Mouse (Mus musculus): ENCODE data around the gene Slc11a2. TPM values are rescaled to one million over a fixed set of nuclear protein-coding genes. Genes with fewer than 3 reads are reported as not detected.

The Slc11a2 gene
- 100 to 1,000 TPM; 115 to 395 (median 255) TPM for total RNA-seq (2018; cell fraction: chromatin; rRNA removed)
- 100 to 1,000 TPM in 8 of 26 experiments, 10 to 100 TPM in 18; 48.5 to 121 (median 89.8) TPM for total RNA-seq (2018; cell fraction: cytosol; rRNA removed)
- total RNA-seq (2018; cell fraction: nucleus; rRNA removed): 100 to 1,000 TPM in 25 of 26 experiments, 10 to 100 TPM in 1; 95.1 to 370 (median 188) TPM
- 39.5 to 63.4 TPM (median 40.8 TPM) in 3 replicates for polyA plus RNA-seq (2018)

DNA sequence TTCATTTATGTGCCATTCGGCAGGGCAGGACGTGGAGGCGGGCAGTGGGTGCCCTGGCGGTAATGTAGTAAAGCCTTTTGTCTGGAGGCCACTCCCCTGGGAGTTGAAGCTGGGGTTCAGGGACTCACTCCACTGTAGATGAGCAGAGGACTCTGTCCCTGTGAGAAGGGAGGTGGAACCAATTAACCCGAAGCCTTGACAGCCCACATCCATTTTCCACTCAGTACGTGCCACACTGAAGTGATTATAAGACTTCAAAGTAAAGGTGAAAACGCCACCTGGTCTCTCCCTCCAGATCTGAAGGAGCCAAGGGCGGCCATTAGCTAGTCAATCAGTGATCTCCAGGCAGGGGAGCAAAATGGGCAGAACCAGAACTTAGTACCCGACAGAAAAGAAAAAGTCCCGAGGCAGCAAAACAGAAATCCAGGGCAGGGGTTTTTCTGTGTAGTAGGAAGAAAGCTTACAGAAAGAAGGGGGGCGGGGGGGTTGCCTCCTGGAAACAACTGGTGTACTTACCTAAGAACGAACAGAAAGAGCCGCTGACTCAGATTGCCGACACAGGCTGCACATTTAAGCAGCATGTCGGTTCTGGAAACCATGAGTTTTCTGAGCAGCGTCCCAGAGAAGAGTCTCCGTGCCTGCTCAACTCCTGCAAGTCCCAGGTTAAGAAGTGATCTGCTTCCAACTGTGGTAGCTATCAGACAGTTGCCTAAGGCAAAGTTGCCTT, at the start of gene Slc11a2:
TSS of gene Slc11a2 (minus strand) at position 677 of the 727 bp plus-strand sequence.
- no peak within 1 kb of the TSS for H3K27ac ChIP-seq
- peak within 1 kb of the TSS; percentile 40 for H3K4me3 ChIP-seq (ENCODE audit: inconsistent target)
- no peaks in the 10 kb centered on the region for H3K36me3 ChIP-seq (ENCODE audit: inconsistent target)
- peaks cover 21% of the 10 kb centered on the region for H3K79me2 ChIP-seq (ENCODE audit: inconsistent target)
- WGBS (ENCODE audit: missing documents): 30% methylated on average over 16 of the region's 17 CpGs

DNA sequence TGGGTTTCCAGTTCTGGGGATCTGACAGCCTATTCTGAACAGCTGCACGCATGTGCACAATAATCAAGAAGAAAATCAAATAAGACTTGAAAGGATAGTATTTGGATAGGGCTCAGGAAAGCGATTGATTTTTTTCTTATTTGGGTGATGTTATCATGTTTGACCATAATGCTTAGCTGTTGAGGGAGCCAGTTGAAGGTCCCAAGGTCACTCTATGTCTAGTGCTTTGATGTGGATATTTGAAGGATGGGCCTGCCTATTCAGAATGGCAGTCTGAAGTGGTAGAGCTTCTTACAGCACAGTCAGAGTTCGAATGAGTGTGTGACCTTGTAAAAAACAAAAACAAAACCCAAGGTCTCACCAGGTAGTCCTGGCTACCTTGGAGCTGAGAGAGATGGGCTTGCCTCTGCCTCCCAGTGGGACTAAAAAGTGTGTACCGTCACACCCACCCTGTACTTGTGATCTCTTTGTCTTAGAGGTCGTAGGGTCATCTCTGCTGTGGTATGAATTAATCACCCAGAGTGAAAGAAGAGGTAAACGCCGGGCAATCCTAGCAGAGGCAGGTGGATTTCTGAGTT, 49.1 kb upstream of the Slc11a2 start:
- peaks cover 60% of the 10 kb centered on the region for H3K36me3 ChIP-seq (ENCODE audit: inconsistent target)
- H3K27ac ChIP-seq: no peak overlapping the region
- no peak overlapping the region for H3K4me3 ChIP-seq (ENCODE audit: inconsistent target)
- H3K79me2 ChIP-seq (ENCODE audit: inconsistent target): no peaks in the 10 kb centered on the region
- WGBS (ENCODE audit: missing documents): 96% methylated on average over 7 of the region's 7 CpGs

DNA sequence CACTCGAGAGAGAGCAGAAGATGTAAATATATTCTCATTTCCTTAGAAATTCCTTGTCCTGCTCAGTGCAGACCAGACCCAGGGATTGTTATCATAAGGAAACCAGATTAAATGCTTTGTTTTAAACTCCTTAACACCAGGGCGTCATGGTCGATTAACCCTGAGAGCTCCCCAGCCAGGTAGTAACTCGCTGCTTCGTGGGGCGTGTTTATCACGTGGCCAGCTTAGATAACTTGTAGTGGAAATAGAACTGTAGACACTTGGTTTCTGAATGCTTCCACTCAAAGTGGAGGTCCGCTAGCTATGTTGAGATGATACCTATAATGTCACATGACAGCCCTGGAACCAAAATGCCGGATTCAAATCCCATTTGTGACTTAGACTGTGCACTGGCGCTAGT, 45.2 kb upstream of the Slc11a2 start:
- Histone ChIP-seq H3K27ac (no peak overlapping the region), H3K4me3 (ENCODE audit: inconsistent target) (peak overlapping the region; percentile 91; the same call in 1 of the 2 replicates), H3K36me3 (ENCODE audit: inconsistent target) (peaks cover 25% of the 10 kb centered on the region; the same call in 1 of the 2 replicates), H3K79me2 (ENCODE audit: inconsistent target) (no peaks in the 10 kb centered on the region)
- 86% methylated on average over 10 of the region's 10 CpGs for WGBS (ENCODE audit: missing documents)

DNA sequence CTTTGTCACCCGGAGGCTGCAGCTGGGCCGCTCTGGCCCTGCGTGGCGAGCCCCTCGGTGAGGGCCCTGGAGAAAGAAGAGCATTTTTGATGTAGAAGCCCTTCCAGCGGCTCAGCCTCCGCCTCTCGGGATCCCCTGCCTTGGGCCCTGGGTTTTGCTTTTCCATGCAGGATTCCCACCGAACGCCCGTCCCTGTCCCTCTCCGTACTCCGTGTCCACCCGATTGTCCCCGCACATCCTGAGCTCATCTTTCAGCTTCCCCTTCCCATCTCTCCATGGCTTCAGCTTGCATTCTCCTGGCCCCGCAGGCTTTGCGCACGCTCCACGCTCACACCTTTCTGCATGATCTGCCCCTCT, 44.3 kb upstream of the Slc11a2 start:
- H3K27ac ChIP-seq: no peak overlapping the region
- peak overlapping the region; percentile 91 for H3K4me3 ChIP-seq (ENCODE audit: inconsistent target)
- peaks cover 16% of the 10 kb centered on the region; the same call in 1 of the 2 replicates for H3K36me3 ChIP-seq (ENCODE audit: inconsistent target)
- H3K79me2 ChIP-seq (ENCODE audit: inconsistent target): no peaks in the 10 kb centered on the region
- 2% methylated on average over 19 of the region's 19 CpGs for WGBS (ENCODE audit: missing documents)

DNA sequence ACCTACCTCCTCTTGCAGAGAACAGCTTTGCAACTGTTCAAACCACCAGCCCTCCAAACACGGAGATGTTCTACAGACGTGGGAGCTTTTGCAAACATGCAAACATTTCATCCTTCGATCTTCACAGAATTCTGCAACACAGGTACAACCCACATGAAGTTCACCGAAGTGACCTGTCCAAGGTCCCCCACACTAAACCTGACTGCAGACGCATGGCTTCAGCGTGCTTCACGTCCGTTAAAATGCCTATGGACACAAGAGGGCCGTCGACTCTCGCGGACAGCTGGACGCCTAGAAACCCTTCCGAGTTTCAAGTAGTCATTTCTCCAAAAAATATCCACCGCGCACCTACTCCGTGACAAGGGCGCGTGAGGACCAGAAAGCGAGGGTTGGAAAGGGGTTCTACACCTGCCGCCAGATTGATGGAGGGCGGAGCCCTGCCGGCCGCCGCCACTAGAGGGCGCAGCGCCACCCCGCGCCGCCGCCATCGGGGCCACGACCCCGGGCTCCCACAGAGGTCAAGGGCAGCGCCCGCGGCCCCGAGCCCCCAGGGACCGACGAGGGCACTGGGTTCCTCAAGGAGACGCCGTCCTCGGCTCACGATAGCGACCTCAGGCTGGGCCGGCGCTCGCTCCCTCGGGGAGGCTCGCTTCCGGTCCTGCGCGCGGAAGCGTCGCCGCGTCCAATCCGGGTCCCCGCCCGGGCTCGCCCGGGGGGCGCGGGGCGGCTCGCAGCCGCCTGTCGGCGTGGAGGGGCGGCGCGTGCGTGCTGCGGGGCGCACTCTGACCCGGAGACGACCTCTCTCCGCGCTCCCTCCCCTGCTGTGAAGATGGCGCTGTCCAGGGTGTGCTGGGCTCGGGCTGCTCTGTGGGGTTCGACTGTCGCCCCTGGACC, 43.7 kb upstream of the Slc11a2 start, which contains the start of gene Letmd1:
TSS of gene Letmd1 (plus strand) at position 729 of the 894 bp plus-strand sequence.
- H3K36me3 ChIP-seq (ENCODE audit: inconsistent target): peaks cover 10% of the 10 kb centered on the region; the same call in 1 of the 2 replicates
- H3K27ac ChIP-seq: no peak within 1 kb of the TSS
- WGBS (ENCODE audit: missing documents): 1% methylated on average over 84 of the region's 84 CpGs
- H3K4me3 ChIP-seq (ENCODE audit: inconsistent target): peak within 1 kb of the TSS; percentile 91
- no peaks in the 10 kb centered on the region for H3K79me2 ChIP-seq (ENCODE audit: inconsistent target)

DNA sequence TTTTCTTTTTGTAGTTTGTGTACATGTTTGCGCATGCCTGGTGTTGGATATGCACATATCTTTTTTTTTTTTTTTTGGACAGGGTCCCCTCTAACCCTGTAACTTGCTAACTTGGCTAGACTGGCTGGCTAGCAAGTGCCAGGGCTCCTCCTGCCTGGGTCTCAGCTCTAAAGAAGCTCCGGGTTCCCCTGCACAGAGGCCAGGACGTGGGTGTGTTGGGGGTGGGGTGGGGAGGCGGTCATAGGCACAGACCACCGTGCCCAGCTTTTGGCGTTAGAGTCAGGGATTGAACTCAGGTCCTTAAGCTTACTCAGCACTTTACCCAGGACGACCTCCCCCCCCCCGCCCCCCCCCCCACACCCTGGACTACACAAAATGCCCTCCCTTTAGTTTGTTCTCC, 42.9 kb upstream of the Slc11a2 start:
- WGBS (ENCODE audit: missing documents): 55% methylated on average over 6 of the region's 8 CpGs
- Histone ChIP-seq H3K36me3 (ENCODE audit: inconsistent target) (peaks cover 5% of the 10 kb centered on the region; the same call in 1 of the 2 replicates), H3K79me2 (ENCODE audit: inconsistent target) (no peaks in the 10 kb centered on the region), H3K27ac (no peak overlapping the region), H3K4me3 (ENCODE audit: inconsistent target) (peak overlapping the region; percentile 52; the same call in 1 of the 2 replicates)

DNA sequence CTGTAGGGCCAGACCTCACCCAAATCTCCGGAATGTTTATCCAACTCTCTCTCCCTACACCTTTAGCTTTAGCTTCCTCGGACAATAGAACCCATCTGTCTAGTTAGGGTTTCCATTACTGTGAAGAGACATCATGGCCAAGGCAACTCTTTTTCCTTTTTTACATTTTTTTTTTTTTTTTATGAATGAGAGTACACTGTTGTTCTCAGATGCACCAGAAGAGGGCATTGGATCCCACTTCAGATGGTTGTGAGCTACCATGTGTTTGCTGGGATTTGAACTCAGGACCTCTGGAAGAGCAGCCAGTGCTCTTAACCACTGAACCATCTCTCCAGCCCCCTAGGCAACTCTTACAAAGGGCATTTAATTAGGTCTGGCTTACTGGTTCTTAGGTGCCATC, 40.6 kb upstream of the Slc11a2 start:
- Histone ChIP-seq H3K79me2 (ENCODE audit: inconsistent target) (no peaks in the 10 kb centered on the region), H3K36me3 (ENCODE audit: inconsistent target) (no peaks in the 10 kb centered on the region), H3K27ac (no peak overlapping the region), H3K4me3 (ENCODE audit: inconsistent target) (no peak overlapping the region)
- WGBS (ENCODE audit: missing documents): 84% methylated on average over 2 of the region's 2 CpGs

DNA sequence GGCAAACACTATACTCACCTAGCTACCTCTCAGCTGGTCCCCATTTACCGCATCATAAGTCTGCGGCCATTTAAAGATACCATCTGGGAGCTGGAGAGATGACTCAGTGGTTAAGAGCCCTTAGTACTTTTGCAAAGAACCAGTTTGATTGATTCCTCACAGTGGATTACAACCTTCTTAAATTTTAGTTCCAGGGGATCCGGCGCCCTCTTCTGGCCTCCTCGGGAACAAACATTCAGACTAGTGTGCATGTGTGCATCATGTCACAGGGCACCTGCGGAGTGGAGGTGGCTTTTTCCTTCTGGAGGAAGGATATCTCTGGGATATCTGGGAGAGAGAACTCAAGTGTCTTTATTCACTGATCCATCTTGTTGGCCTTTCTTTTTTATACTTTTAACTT, 38.8 kb upstream of the Slc11a2 start:
- 16% methylated on average over 6 of the region's 6 CpGs for WGBS (ENCODE audit: missing documents)
- Histone ChIP-seq H3K27ac (no peak overlapping the region), H3K79me2 (ENCODE audit: inconsistent target) (no peaks in the 10 kb centered on the region), H3K4me3 (ENCODE audit: inconsistent target) (no peak overlapping the region), H3K36me3 (ENCODE audit: inconsistent target) (no peaks in the 10 kb centered on the region)

DNA sequence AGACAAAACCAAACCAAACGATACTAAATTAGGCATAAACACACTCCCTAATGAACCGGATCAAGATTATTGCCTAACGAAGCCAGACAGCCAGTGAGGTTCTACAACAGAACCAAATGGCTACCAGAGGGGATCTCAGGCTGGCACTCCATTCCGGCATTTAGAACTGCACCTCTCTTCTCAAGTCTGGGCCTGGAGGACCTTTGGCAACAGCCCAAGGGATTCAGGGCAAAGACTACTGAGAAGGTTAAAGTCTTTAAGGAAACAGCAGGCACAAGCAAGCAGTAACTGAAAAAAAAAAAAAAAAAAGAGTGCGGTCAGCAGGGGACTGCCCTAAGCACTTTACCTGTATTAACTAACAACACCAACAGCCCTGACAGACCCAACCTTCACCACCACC, 37.2 kb upstream of the Slc11a2 start:
- Histone ChIP-seq H3K4me3 (ENCODE audit: inconsistent target) (no peak overlapping the region), H3K36me3 (ENCODE audit: inconsistent target) (no peaks in the 10 kb centered on the region), H3K79me2 (ENCODE audit: inconsistent target) (no peaks in the 10 kb centered on the region), H3K27ac (peak overlapping the region; percentile 95)
- WGBS (ENCODE audit: missing documents): 54% methylated on average over 5 of the region's 5 CpGs

DNA sequence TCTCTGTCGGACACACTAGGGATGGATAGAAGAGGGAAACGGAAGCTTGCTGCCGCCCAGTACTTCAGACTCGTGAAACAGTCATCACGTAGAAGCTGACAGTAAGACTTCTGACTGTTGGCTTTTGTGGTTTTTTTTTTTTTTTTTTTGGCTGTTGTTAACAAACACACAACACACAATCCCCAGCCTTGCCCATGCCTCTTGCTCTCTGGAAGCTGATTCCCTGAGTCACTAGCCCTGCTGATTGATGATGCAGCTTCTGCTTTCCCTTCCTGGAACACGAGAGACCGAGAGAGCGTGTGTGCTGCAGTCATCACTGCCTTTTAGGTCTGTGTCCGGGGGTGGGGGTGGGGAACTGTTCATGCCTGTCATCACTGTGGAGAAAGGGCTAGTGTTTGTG, 36.8 kb upstream of the Slc11a2 start:
- peak overlapping the region; percentile 95 for H3K27ac ChIP-seq
- 16% methylated on average over 8 of the region's 9 CpGs for WGBS (ENCODE audit: missing documents)
- no peak overlapping the region for H3K4me3 ChIP-seq (ENCODE audit: inconsistent target)
- no peaks in the 10 kb centered on the region for H3K79me2 ChIP-seq (ENCODE audit: inconsistent target)
- no peaks in the 10 kb centered on the region for H3K36me3 ChIP-seq (ENCODE audit: inconsistent target)

DNA sequence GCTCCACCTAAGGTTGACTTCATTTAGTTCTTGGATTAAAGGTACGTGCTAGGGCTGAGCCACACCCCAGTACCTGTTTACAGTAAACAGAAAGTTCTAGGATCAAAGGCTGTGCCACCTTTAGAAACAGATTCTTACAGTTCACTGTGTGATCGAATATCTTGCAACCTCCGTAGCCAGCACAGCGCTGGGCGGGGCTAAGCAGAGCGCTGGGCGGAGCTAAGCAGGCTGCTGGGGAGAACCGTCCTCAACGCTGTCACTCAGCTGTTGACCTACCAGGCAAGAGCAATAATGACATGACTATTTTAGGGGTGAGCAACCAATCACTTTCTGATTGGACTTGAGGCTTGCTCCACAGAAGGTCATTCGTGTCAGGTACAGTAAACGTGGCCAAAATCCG, 36.1 kb upstream of the Slc11a2 start:
- 16% methylated on average over 12 of the region's 12 CpGs for WGBS (ENCODE audit: missing documents)
- Histone ChIP-seq H3K36me3 (ENCODE audit: inconsistent target) (no peaks in the 10 kb centered on the region), H3K79me2 (ENCODE audit: inconsistent target) (no peaks in the 10 kb centered on the region), H3K27ac (peak overlapping the region; percentile 95), H3K4me3 (ENCODE audit: inconsistent target) (no peak overlapping the region; the same call in 1 of the 2 replicates)

DNA sequence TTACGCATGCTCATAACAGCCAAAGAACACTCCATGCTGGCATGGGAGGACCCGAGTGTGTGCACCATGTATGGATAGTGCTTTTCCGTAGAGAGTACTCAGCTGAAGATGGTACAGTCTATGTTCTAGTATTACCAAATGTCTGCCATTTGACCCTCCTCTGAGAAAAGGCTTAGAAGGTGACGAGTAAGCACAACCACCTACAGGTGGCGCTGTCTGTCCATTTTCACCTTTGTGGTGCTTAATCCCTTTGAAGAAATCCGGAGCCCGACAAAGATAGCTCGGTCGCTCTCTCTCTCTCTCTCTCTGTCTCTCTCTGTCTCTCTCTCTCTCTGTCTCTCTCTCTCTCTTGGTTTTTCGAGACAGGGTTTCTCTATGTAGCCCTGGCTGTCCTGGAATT, 33.2 kb upstream of the Slc11a2 start:
- Histone ChIP-seq H3K36me3 (ENCODE audit: inconsistent target) (no peaks in the 10 kb centered on the region), H3K27ac (no peak overlapping the region), H3K4me3 (ENCODE audit: inconsistent target) (no peak overlapping the region), H3K79me2 (ENCODE audit: inconsistent target) (no peaks in the 10 kb centered on the region)
- WGBS (ENCODE audit: missing documents): 37% methylated on average over 10 of the region's 10 CpGs

DNA sequence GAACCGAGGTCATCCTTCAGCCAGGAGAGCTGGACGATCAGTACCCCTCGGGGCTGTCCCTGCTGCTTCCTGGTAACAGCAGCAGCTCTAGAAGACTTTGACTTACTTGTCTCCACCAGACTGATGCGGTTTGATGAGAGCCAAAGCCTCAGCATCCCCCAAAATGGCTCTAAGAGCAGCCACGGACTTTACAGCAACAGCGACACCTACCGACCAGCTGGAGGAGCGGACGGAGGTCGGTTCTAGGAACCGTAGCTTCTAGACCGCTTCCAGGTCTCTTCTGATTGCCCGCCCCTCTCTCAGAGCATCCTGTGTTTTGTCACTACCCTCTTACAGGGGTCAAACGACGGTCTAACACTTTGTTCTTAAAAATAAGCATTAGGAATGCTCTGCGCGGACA, 32.5 kb upstream of the Slc11a2 start:
- 9% methylated on average over 13 of the region's 17 CpGs for WGBS (ENCODE audit: missing documents)
- H3K4me3 ChIP-seq (ENCODE audit: inconsistent target): no peak overlapping the region

DNA sequence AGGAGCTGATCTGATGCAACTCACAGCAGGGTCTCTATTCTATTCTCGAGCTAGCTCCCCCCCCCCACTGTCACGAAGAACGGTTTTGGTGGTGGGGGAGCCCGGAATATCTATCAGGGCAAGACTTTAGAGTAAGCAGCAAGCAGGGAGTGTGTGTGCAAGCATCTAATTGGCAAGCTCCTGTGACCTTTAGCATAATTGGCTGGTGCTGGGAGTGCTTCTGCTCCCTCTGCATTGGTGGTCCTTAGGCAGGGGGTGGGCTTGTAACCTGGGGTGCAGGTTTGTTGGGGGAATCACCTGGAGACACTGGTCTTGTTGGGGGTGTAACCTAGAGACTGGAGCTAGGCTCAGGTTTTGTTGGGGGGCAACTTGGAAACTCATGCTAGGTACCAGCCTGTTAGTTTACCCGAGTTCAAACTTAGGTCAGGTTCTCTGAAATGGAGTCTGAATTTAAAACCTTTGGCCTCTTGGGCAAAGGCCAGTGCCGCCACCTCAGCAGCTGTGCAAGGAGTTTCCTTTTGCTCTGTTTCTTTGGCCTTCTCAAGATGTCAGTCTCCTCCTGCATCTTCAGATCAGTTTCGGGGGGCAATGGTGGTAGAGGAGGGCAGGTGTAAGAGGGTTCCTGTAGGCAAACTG, 31.6 kb upstream of the Slc11a2 start:
- Histone ChIP-seq H3K4me3 (ENCODE audit: inconsistent target) (no peak overlapping the region), H3K27ac (no peak overlapping the region), H3K36me3 (ENCODE audit: inconsistent target) (no peaks in the 10 kb centered on the region), H3K79me2 (ENCODE audit: inconsistent target) (no peaks in the 10 kb centered on the region)
- 79% methylated on average over 7 of the region's 7 CpGs for WGBS (ENCODE audit: missing documents)

More for the DNA sequence above, 32.5 kb upstream of the Slc11a2 start:
- Histone ChIP-seq H3K27ac (no peak overlapping the region), H3K36me3 (ENCODE audit: inconsistent target) (no peaks in the 10 kb centered on the region), H3K79me2 (ENCODE audit: inconsistent target) (no peaks in the 10 kb centered on the region)

Data from macrophage (primary cell).